Mouse (Mus musculus) bone marrow, adult 2 months (tissue): ENCODE data around the gene Cfap97d1. TPM values are rescaled to one million over a fixed set of nuclear protein-coding genes. Genes with fewer than 3 reads are reported as not detected.

Experiments
- H3K27ac ChIP-seq: fragments of 200-500 bp; 2 replicates; pipeline ENCODE4 v1.5.1; 2012; ENCODE audit warnings: low read depth, mild to moderate bottlenecking, control low read depth, inconsistent platforms, low read length; ENCODE audit not compliant: control insufficient read depth, poor library complexity, insufficient read depth
- H3K4me1 ChIP-seq: fragments of 200-500 bp; 2 replicates; pipeline ENCODE4 v1.6.1; 2011; ENCODE audit warnings: low read length; ENCODE audit not compliant: control insufficient read depth, insufficient read depth
- H3K4me3 ChIP-seq: fragments of 200-500 bp; replicated peaks from 2 replicates; pipeline ENCODE3; 2011; ENCODE audit warnings: mild to moderate bottlenecking, low read depth, low read length, control low read depth; ENCODE audit not compliant: control insufficient read depth
- CTCF ChIP-seq: fragments of 200-500 bp; IDR thresholded peaks from 2 replicates; pipeline ENCODE4 v1.5.1; 2011; ENCODE audit warnings: low read length, control low read depth; ENCODE audit not compliant: control insufficient read depth, insufficient read depth
- POLR2A ChIP-seq: fragments of 200-500 bp; IDR thresholded peaks from 2 replicates; pipeline ENCODE4 v1.6.1; 2011; ENCODE audit warnings: low read depth, mild to moderate bottlenecking, control low read depth, low read length, borderline replicate concordance; ENCODE audit not compliant: control insufficient read depth
- WGBS: fragments of 180-500 bp; shearing (Covaris S2); methylation state at CpG from one replicate; pipeline ENCODE4 v1.1.7; 2018; 5-methylcytosine and 5-hydroxymethylcytosine counted together
- polyA plus RNA-seq: library from polyadenylated mRNA; stranded (reverse); fragments of >200 nt; gene quantifications from 2 replicates; pipeline ENCODE4 v1.2.4, GENCODE M21; 2011; ENCODE audit warnings: low replicate concordance; ENCODE audit not compliant: missing spikeins, insufficient read depth, insufficient read length

The Cfap97d1 gene
- polyA plus RNA-seq, 1 experiment = not detected

- no peak within 1 kb of the TSS for H3K27ac ChIP-seq
- no peak within 1 kb of the TSS for H3K4me3 ChIP-seq
- no peaks in the 10 kb centered on the region for H3K4me1 ChIP-seq
- WGBS = 75% methylated on average over 6 of the region's 6 CpGs
- TF ChIP-seq POLR2A (no peak), CTCF (no peak)
Observed at GRCm38 (mm10) chr11:102028087-102028816, 44.2 kb downstream of the Cfap97d1 start, which contains the start of gene Mpp3. Gene Mpp3, minus strand, starts transcription at chr11:102028461.

- no peaks in the 10 kb centered on the region for H3K4me1 ChIP-seq
- H3K4me3 ChIP-seq = no peak overlapping the region
- WGBS = 45% methylated on average over 4 of the region's 4 CpGs
- H3K27ac ChIP-seq = no peak overlapping the region
- TF ChIP-seq CTCF (no peak), POLR2A (no peak)
Observed at GRCm38 (mm10) chr11:102029304-102029703, 45.2 kb downstream of the Cfap97d1 start.

GRCm38 (mm10) chr11:102029966-102030365, 45.9 kb downstream of the Cfap97d1 start:
- Histone ChIP-seq H3K27ac (no peak overlapping the region), H3K4me3 (no peak overlapping the region), H3K4me1 (no peaks in the 10 kb centered on the region)
- TF ChIP-seq POLR2A (no peak), CTCF (no peak)
- WGBS = 51% methylated on average over 7 of the region's 7 CpGs

- Histone ChIP-seq H3K4me1 (no peaks in the 10 kb centered on the region), H3K27ac (no peak overlapping the region; the same call in 1 of the 2 replicates), H3K4me3 (no peak overlapping the region)
- 79% methylated on average over 7 of the region's 7 CpGs for WGBS
- TF ChIP-seq CTCF (no peak), POLR2A (no peak)
Observed at GRCm38 (mm10) chr11:102031149-102031548, 47.1 kb downstream of the Cfap97d1 start.

GRCm38 (mm10) chr11:102033055-102033591, 49.0 kb downstream of the Cfap97d1 start:
- 89% methylated on average over 12 of the region's 12 CpGs for WGBS
- TF ChIP-seq POLR2A = no peak
- no peak for TF ChIP-seq CTCF
- Histone ChIP-seq H3K4me3 (no peak overlapping the region), H3K4me1 (no peaks in the 10 kb centered on the region), H3K27ac (no peak overlapping the region)

- no peaks in the 10 kb centered on the region for H3K4me1 ChIP-seq
- H3K4me3 ChIP-seq = no peak overlapping the region
- WGBS = 82% methylated on average over 8 of the region's 8 CpGs
- no peak overlapping the region for H3K27ac ChIP-seq
- TF ChIP-seq CTCF = no peak
- no peak for TF ChIP-seq POLR2A
Observed at GRCm38 (mm10) chr11:102034887-102035286, 50.8 kb downstream of the Cfap97d1 start.

GRCm38 (mm10) chr11:102035456-102035960, 51.4 kb downstream of the Cfap97d1 start:
- Histone ChIP-seq H3K4me1 (no peaks in the 10 kb centered on the region), H3K27ac (no peak overlapping the region), H3K4me3 (no peak overlapping the region)
- WGBS = 85% methylated on average over 5 of the region's 5 CpGs
- no peak for TF ChIP-seq POLR2A
- no peak for TF ChIP-seq CTCF

GRCm38 (mm10) chr11:102036336-102036735, 52.3 kb downstream of the Cfap97d1 start:
- Histone ChIP-seq H3K27ac (no peak overlapping the region), H3K4me1 (no peaks in the 10 kb centered on the region), H3K4me3 (no peak overlapping the region)
- TF ChIP-seq CTCF = no peak
- TF ChIP-seq POLR2A = no peak
- 87% methylated on average over 7 of the region's 7 CpGs for WGBS
